Comparison of ENCODE assay signal across 7 mouse cellular contexts in the genomic region with DNA sequence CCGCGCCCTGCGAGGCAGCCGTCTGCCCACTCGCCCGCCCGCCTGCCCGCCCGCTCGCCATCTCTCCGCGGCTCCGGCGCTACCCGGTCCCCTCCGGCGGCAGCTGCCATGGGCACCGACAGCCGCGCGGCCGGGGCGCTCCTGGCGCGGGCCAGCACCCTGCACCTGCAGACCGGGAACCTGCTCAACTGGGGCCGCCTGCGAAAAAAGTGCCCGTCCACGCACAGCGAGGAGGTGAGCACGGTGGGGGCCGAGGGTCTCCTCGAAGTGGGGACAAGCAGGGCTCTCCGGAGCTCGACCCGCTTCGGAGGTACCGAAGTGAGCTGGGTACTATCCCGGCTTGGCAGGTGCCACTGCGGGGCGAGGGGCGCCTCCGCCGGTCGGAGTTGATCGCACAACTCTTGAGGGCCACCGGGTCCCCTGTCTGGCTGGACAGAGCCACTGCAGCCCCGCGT. TPM values are rescaled to one million over a fixed set of nuclear protein-coding genes. Genes with fewer than 3 reads are reported as not detected.
DNase-seq lines count a peak whose midpoint lies in the region; ATAC-seq and TF ChIP-seq lines count a peak whose summit lies in the region.

No protein-coding gene starts in this region.

- H3K4me2 ChIP-seq in forebrain, embryonic 12.5 days, result peak overlapping the region; percentile 78

- H3K27ac ChIP-seq in forebrain, embryonic 12.5 days, result peak overlapping the region; percentile 94
- H3K27ac ChIP-seq in layer of hippocampus, adult 2 months, result peak overlapping the region; percentile 92

- under 1% methylated on average over 49 of the region's 50 CpGs for WGBS in forebrain, embryonic 12.5 days

- peak overlapping the region; percentile 92 for H3K9ac ChIP-seq in forebrain, embryonic 12.5 days

- in situ Hi-C loops in Patski (cut with MboI; ENCODE audit: low pct_unique_long_range_greater_than_20kb), result loop anchor here (5.0 kb wide), 2 partner anchors 44 to 359 kb away; no protein-coding TSS in a partner anchor

- CTCF ChIA-PET in Patski (lab: Charles Lee), result interaction anchor here (0.7 to 5.7 kb wide), 8 partner anchors 11 to 76 kb away, joined by 3 to 62 read pairs (median 5); no protein-coding TSS in a partner anchor

- H3K4me1 ChIP-seq in forebrain, embryonic 12.5 days, result peaks cover 29% of the 10 kb centered on the region

- peak; percentile 32 for ATAC-seq in Patski
- peak; percentile 26 for ATAC-seq in cerebellum, adult (ENCODE audit: insufficient number of reproducible peaks, low FRiP score, low TSS enrichment)
- ATAC-seq in forebrain, embryonic 12.5 days (ENCODE audit: low FRiP score), result peak; percentile 63; the same call in 1 of the 2 replicates

- no peaks in the 10 kb centered on the region for H3K36me3 ChIP-seq in forebrain, embryonic 12.5 days (replicated peaks)

- DNase-seq in Patski (ENCODE audit: low read depth, low spot score), result peak; percentile 22
- peak; percentile 29 for DNase-seq in heart, postnatal 25 days (ENCODE audit: low spot score)
- DNase-seq in layer of hippocampus, adult 2 months (ENCODE audit: low spot score in 2 of 2), result peak in 1 of 2 experiments; percentile 7
- DNase-seq in lung, postnatal 36 days, result peak; percentile 56
- DNase-seq in right cerebral cortex, postnatal 14 days, result peak; percentile 62

- intact Hi-C loops in heart, postnatal 25 days (cut with DNase I), result loop anchor here (2.0 to 10.0 kb wide), 3 partner anchors 15 to 361 kb away; no protein-coding TSS in a partner anchor

- TF ChIP-seq CTCF in Patski (IDR thresholded peaks at IDR 0.05), result no peak
- peak; percentile 59 for TF ChIP-seq CTCF in layer of hippocampus, adult 2 months (conservative IDR thresholded peaks at IDR 0.05)

- H3K4me3 ChIP-seq in forebrain, embryonic 12.5 days (replicated peaks), result peak overlapping the region; percentile 90
- H3K4me3 ChIP-seq in layer of hippocampus, adult 2 months, result peak overlapping the region; percentile 92

- H3K9me3 ChIP-seq in forebrain, embryonic 12.5 days, result no peaks in the 10 kb centered on the region

- POLR2A ChIA-PET in Patski (lab: Charles Lee), result interaction anchor here (1.0 to 3.5 kb wide), 8 partner anchors 10 to 76 kb away, joined by 3 to 27 read pairs (median 6); a partner anchor contains a TSS

- no peaks in the 10 kb centered on the region for H3K27me3 ChIP-seq in Patski
- no peaks in the 10 kb centered on the region for H3K27me3 ChIP-seq in forebrain, embryonic 12.5 days

RNA-seq across cellular contexts. Expression of a gene that starts 0.5 kb away (rescaled TPM):
- 459 TPM for polyA plus RNA-seq in Patski (2021)
- polyA plus RNA-seq in forebrain, embryonic 12.5 days (2016; fragmentation: Nextera tagmentation; extraction: Ambion mirVana), result 61.3 and 64.6 TPM in 2 replicates
- total RNA-seq in heart, postnatal 25 days (2021), result 10 to 100 TPM; 47.0 to 51.4 TPM
- 10 to 100 TPM; 53.3 to 70.3 TPM for total RNA-seq in layer of hippocampus, adult 2 months (2021)

RNA-seq across cellular contexts. Expression of a gene that starts 28.3 kb away (rescaled TPM):
- 93.6 TPM for polyA plus RNA-seq in Patski (2021)
- polyA plus RNA-seq in forebrain, embryonic 12.5 days (2016; fragmentation: Nextera tagmentation; extraction: Ambion mirVana), result 81.4 and 82.7 TPM in 2 replicates
- 10 to 100 TPM; 23.8 to 26.0 TPM for total RNA-seq in heart, postnatal 25 days (2021)
- 10 to 100 TPM; 30.1 to 30.5 TPM for total RNA-seq in layer of hippocampus, adult 2 months (2021)

RNA-seq across cellular contexts. Expression of a gene that starts 48.0 kb away (rescaled TPM):
- 24.9 TPM for polyA plus RNA-seq in Patski (2021)
- 10.9 and 11.0 TPM in 2 replicates for polyA plus RNA-seq in forebrain, embryonic 12.5 days (2016; fragmentation: Nextera tagmentation; extraction: Ambion mirVana)
- total RNA-seq in heart, postnatal 25 days (2021), result 1 to 10 TPM; 6.4 to 7.2 TPM
- total RNA-seq in layer of hippocampus, adult 2 months (2021), result 10 to 100 TPM in 1 of 2 experiments, 1 to 10 TPM in 1; 9.4 to 10.0 TPM
